Mouse (Mus musculus) layer of hippocampus, adult 11-12 months (tissue): ENCODE results near the gene N4bp1.
A peak's percentile ranks its signal among the peaks of the same experiment; 100 is the strongest.

ENCODE experiments used
- DNase-seq: peaks from one replicate; pipeline ENCODE4 v3.0.0; 2022; ENCODE audit warnings: low spot score

The N4bp1 gene

GRCm38 (mm10) chr8:86824735-86825134 lies 60.3 kb downstream of the N4bp1 start:
- no peak for DNase-seq

- peak; percentile 48 for DNase-seq
Measured at GRCm38 (mm10) chr8:86820756-86821201, 64.3 kb downstream of the N4bp1 start.

- DNase-seq = no peak
Measured at GRCm38 (mm10) chr8:86820186-86820755, 64.8 kb downstream of the N4bp1 start.

- DNase-seq = no peak
Measured at GRCm38 (mm10) chr8:86819426-86819825, 65.6 kb downstream of the N4bp1 start.

- no peak for DNase-seq
Measured at GRCm38 (mm10) chr8:86808990-86809960, 75.8 kb downstream of the N4bp1 start.

GRCm38 (mm10) chr8:86808239-86808638 lies 76.8 kb downstream of the N4bp1 start:
- DNase-seq = peak; percentile 28

- no peak for DNase-seq
Measured at GRCm38 (mm10) chr8:86801988-86802387, 83.1 kb downstream of the N4bp1 start.

DNA sequence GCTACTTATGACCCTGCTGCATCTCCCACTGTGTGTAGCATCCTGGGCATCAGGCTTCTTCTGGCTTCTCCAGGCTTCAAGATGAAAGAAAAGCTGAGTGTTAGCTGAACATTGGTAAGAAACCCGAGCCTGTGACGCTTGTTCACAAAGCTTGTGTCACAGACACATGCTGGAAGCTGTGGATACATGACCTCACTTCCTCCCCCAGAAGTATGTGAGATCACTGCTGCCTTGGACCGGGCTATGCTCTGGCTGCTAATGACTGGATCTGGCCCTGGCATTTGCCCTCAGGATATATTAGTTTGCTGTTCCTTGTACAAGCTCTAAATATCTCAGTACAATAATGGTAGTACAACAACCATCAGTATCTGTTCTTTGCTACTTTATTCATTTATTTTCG lies 84.1 kb downstream of the N4bp1 start:
- DNase-seq = no peak

- DNase-seq = no peak
Measured at GRCm38 (mm10) chr8:86798141-86798540, 86.9 kb downstream of the N4bp1 start.

DNA sequence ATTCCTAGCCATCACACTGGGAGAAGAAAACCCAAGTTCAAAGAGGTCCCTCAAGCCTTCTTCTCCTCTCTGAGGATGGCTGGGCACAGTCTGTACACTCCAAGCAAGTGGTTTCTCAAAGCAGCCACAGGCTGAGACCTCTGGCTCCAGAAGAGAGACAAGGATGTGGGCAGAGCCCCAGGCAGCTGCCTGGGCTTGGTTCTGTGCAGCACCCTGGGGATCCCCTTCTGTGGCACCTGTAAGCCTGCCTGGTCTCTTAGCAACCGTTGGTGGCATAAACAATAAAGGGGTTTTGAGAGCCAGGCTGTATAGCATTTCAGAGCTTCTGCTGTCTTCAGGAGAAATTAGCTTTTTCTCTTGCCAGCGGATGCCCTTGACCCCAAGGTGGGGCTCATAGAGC lies 87.4 kb downstream of the N4bp1 start:
- DNase-seq = no peak

DNA sequence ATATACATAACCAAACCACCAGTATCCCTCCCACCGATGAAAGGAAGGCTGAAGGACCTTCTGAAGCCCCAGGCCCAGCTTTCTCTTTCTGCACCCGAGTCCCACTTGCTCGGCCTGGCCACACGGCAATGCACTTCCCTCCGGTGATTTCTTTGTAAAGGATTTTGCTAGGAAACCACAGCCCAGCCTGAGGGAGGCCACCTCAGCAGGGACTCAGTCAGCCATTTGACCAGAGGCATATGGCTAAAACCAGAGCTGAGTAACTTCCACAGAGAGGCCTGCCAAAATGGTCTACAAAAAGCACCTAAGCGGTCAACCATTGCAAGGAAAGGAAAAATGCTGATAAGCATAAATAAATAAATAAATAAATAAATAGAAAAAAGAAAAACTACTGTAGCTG lies 90.3 kb downstream of the N4bp1 start:
- DNase-seq = no peak

GRCm38 (mm10) chr8:86791542-86791941 lies 93.5 kb downstream of the N4bp1 start:
- no peak for DNase-seq

GRCm38 (mm10) chr8:86789576-86789975 lies 95.5 kb downstream of the N4bp1 start:
- DNase-seq = no peak

DNA sequence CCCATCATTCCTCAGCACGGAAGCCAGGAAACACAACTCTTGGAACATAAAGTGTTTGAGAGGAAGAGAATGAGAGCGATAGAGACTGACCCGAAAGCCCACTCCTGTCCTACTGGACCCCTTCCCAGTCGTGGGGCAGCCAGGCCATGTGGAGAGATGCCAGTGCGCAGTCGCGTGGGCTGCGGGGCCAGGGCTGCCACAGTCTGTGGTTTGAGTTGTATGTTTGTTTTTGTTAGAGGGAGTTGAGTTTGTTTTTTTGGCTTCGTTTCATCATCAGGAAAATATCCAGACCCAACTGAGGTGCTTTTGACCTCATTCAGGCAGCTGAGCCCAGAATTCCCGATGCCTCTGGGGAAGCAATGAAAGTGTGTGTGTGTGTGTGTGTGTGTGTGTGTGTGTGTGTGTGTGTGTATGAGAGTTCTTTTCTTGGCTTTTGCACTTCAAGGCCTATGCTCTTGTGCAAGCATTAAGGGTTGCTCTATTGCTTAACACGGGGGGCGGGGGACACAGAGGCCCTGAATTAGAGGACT lies 97.1 kb downstream of the N4bp1 start:
- DNase-seq = no peak

DNA sequence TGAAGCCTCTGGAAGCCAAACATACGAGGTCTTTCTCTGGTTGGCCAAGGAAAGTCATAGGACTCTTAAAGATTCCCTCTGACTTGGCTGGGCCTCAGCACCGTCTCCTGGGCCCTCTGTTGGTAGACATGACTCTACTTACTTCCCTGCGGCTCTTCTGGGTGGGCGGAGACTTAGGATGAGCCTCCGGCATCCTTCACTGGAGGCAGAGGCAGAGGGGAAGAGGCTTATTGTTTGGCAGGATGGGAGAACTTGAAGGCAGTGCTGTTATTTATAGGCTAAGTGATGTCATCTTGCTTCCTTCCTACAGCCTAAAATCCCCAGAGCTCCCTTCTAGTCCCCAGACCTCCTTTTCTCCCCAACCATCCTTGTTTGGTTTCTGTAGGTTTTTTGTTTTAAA lies 98.6 kb downstream of the N4bp1 start:
- no peak for DNase-seq

- DNase-seq = peak; percentile 26
Measured at GRCm38 (mm10) chr8:86781094-86781493, 104.0 kb downstream of the N4bp1 start.

DNA sequence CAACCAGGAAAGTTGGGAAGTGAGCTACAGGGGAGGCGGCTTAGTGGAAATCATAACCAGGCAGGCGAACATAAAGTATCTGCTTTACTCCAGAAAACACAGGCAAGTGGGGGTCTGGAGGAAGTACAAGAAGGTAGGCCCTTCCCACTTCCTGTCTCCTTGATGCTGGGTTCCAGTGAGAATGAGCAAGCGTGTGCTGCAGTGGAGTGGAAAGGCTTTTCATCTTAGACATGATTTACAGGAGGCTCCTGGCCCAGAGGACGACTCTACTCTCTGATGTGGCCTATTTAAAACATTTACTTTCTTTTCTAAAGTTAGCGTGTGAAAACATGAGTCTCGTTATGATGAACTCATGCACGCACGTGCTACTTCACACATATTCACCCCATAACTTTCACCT lies 105.9 kb downstream of the N4bp1 start:
- DNase-seq = no peak

- DNase-seq = no peak
Measured at GRCm38 (mm10) chr8:86769945-86770715, 114.9 kb downstream of the N4bp1 start.

DNA sequence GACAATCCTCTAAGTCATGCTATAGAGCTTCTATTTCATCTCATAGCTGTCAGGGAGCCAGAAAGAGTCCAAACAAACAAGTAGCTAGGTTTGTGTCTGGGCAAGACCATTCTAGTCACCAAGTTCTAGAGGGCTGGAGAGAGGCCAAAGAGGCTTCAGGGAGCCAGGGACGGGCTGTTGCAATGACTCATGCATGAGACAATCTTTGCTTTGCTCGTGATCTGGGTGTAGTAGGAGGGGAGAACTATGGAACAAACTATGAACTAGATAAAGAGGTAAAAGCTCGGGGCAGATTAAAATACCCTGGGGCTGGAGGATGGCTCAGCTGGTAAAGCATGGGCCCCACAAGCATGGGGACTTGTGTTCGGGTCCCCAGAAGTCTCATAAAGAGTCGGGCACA lies 116.6 kb downstream of the N4bp1 start:
- DNase-seq = peak; percentile 57

DNA sequence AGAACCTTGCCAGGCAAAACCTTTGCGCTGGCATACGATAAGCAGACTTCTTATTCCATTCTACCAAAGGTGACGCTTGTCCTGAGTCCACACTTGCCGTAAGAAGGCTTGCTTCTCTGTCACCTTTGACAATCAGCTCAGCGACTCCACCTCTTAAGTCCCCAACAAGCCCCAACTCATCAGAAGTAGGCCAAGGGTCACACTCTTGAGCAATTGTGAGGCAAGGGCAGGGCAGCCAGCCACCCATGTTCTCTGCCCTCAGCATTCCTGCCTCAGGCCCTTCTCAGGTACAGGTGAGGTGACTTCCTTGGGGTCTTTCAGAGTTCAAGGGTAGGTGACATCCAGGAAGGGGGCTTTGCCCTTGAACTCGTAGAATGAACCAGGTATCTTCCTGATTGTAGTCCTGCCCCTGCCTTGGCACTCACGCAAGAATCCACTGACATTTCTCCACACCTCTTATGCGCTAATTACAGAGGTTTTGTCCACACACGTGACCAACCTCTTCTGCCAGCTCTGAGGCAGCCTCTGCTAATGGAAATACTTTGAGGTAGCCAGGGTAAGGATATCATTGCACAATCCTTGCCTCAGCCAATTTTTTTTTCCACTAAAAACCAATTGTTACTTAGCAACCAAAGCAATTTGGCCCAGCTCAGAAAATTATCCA lies 118.4 kb downstream of the N4bp1 start:
- no peak for DNase-seq

- no peak for DNase-seq
Measured at GRCm38 (mm10) chr8:86765669-86766068, 119.4 kb downstream of the N4bp1 start.

DNA sequence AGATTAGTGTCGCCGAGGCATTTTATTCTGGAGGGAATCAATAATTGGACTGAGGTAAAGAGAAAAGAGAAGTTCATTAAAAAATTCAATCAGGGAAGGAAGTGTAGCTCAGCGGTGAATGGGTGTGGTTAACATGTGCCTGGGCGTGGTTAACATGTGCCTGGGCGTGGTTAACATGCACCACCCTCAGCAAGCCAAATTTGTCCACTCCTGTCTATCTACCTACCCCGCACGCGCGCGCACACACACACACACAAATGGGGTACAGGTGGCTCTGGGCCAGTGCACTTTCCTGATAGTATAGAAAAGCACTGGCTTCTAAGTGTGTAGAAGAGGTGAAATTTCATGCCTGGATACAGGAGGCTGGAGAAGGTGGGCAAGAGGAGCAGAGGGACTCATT lies 119.9 kb downstream of the N4bp1 start:
- no peak for DNase-seq
